Mouse (Mus musculus) liver, embryonic 14.5 days (tissue): ENCODE measurements around the gene Otub2.

Experiments used
- CTCF ChIP-seq: IDR thresholded peaks from 2 replicates; pipeline ENCODE4 v1.5.1; 2016; ENCODE audit warnings: antibody characterized with exemption, low read depth, control low read depth
- EP300 ChIP-seq: IDR thresholded peaks from 2 replicates; pipeline ENCODE4 v1.6.1; 2016; ENCODE audit warnings: antibody characterized with exemption, low read depth

- TF ChIP-seq CTCF (no peak), EP300 (no peak)
Observed at GRCm38 (mm10) chr12:103376124-103376523, 12.4 kb upstream of the Otub2 start.
